Mouse (Mus musculus) 3T3-L1 (cell line): ENCODE measurements around the gene 1110059E24Rik.

Source experiments
- DNase-seq: peaks from one replicate; pipeline ENCODE4 v3.0.0-alpha.2; 2015; ENCODE audit warnings: low read depth, low spot score

1110059E24Rik gene

GRCm38 (mm10) chr19:21577443-21577842 lies 75.3 kb downstream of the 1110059E24Rik start:
- no peak for DNase-seq

DNA sequence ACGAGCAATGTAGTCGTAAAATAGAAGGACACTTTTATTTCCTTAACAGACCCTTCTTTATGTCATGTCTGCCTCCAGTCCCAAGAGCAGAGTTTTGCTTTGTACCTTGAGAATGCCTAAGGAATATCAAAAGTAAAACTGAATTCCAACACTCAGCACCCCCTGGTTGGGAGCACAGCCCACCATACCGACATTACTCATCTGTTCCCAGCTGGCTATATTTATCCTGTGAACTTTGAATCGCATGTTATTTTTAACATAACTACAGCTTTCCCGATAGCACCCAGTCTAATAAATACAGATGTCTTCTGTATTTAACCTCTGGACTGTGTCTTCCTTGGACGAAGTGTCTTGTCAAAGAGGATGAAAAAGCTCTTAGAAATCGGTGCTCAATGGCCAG lies 80.8 kb downstream of the 1110059E24Rik start:
- DNase-seq = no peak

DNA sequence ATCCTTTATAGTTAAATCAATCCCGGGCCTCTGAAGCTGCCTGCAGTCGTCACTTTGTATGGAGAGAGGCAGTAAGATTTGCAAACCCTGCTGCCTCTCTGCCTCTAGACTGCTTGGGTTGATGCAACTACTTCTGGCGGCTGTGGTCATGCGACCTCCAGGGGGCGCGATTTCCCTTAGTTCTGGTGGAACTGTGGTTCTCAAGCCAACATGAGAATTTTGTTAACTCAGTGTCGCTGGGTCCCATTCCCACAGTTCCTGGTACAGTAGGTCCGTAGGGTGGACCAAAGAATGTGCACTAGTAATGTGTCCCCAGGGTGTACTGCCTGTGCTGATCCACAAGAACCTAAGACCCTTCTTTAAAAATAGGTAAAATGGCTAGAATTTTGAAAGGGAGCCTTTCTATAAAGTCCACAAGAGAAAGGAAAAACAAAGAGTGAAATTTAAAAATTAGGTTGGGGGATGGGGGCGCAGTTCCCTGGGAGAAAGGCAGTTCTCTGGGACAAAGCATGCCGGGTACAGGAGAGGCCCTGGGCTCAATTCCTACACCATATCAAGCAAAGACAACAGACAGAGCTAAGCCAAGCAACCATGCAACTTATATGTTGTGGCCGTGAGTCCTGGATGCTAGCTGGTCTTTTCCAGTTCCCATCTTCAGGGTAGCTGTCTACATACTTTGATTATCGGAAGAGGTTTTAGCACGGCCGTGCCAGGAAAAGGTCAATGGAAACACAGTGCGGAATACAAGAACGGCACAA lies 81.4 kb downstream of the 1110059E24Rik start:
- peak; percentile 82 for DNase-seq

GRCm38 (mm10) chr19:21570778-21571177 lies 82.0 kb downstream of the 1110059E24Rik start:
- no peak for DNase-seq

GRCm38 (mm10) chr19:21568528-21569185 lies 84.1 kb downstream of the 1110059E24Rik start:
- no peak for DNase-seq

GRCm38 (mm10) chr19:21567933-21568332 lies 84.8 kb downstream of the 1110059E24Rik start:
- no peak for DNase-seq

DNA sequence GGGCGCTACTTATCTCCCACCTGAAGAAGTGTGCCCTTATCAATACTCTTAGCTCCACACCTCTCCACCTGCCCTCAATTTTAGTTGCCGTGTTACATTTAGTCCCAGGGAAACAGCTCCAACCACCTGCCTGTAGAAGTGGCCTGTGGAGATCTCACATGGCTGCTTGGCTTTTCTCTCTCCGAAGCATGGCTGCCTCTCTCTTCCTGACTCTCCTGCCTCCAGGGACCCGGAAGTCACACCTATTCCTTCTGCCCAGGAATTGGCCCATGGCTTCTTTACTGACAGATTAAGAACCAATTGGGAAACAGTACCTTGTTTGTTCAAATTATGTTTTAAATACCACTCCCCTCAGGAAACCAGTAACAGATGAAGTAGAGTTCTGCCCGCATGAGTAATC lies 86.3 kb downstream of the 1110059E24Rik start:
- DNase-seq = no peak

DNA sequence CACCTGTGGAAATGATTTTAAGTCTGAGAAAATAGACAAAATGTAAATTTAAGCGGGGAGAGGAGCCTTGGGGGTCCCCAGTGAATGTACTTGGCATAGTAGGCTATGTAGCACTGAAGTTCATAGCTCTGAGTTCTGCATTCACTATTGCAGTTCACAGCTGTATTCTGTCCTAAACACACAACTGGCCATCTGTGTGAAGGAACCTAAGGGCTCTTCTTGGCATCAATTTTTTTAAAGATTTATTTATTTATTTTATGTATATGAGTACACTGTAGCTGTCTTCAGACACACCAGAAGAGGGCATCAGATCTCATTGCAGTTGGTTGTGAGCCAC lies 88.3 kb downstream of the 1110059E24Rik start:
- DNase-seq = no peak

- peak; percentile 90 for DNase-seq
Measured at GRCm38 (mm10) chr19:21563789-21564460, 88.9 kb downstream of the 1110059E24Rik start.

DNA sequence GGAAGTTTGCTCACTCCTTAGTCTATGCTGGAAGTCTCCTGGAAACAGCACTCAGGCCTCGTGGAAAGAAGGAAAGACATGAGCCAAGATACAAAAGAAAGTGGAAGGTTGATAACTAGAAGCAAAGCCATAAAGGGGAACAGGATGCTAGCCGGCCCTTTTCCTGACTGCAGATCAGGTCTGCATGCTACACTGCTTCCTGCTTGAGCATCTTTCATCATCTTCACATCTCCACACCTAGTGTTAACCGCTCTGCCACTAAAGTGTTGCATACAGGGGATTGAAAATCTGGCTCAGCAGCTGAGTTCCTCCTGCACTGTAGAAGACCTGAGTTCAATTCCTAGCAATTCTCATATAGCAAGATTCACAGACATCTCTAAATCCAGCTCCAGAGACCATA lies 89.8 kb downstream of the 1110059E24Rik start:
- DNase-seq = no peak

DNA sequence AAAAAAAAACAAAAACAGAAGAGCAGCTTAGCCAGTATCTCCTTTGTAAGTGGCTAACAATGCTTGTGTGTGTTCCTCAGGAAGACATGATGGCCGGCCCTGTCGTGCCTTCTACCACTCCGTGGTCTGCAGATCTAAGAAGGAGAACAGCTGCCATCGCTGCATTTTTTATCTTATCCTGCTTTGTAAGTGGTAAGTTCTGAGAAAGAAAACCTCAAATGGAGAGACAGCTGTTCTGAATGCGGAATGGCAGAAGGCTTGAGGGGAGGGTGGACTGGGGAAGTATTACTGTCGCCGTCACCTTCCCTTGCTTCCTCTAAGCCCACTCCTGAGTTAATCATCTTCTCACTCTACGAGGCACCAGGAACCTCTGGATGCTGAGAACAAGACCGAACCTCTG lies 100.0 kb downstream of the 1110059E24Rik start:
- no peak for DNase-seq

- no peak for DNase-seq
Measured at GRCm38 (mm10) chr19:21551921-21552536, 100.7 kb downstream of the 1110059E24Rik start.

- DNase-seq = no peak
Measured at GRCm38 (mm10) chr19:21549713-21550112, 103.1 kb downstream of the 1110059E24Rik start.

DNA sequence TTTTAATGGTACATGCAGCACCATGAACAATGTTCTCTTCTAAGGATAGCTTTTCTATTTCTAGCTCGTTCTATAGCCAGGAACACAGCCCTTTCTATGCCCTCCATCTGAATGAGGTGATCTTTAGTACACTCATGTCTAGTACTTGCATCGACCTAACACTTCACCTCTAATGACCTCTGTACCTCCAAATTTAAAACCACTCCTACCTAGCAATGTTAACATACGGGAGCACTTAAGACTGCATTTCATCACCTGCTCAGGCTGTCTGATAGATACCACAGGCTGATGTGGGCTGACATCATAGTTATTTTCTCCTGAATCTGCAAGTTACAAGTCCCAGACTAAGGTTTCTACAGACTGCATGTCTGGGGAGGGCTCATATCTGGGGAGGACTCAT lies 103.8 kb downstream of the 1110059E24Rik start:
- no peak for DNase-seq

GRCm38 (mm10) chr19:21537125-21537524 lies 115.7 kb downstream of the 1110059E24Rik start:
- DNase-seq = no peak
